Mouse (Mus musculus): ENCODE results near the gene Rtn4. TPM values are rescaled to one million over a fixed set of nuclear protein-coding genes. Genes with fewer than 3 reads are reported as not detected.
A peak's percentile ranks its signal among the peaks of the same experiment; 100 is the strongest.
"Not testable (repeated sequence)": the region's sequence is repeated elsewhere in the genome, so short reads cannot be mapped to it uniquely, and the experiment has no call there.

Gene Rtn4
- polyA plus RNA-seq, 2 experiments from 2014 or later, result 19.4 to 21.9 TPM

DNA sequence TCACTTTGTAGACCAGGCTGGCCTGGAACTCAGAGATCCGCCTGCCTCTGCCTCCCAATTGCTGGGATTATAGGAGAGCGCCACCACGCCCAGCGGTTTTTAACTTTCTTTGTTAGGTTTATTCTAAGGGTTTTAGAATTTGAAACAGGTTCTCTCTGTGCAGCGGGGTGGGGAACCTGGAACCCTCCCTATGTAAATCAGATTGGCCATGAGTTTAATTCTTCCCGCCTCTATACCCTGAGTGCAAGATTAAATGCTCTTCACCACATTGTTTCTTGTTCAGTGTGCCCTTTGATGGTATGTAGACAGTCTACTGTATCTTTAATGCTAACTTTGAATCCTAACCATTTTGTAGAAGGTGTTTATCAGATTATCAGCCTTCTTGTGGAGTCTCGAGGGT is 21.4 kb downstream of the Rtn4 start:
- no peak for ATAC-seq

DNA sequence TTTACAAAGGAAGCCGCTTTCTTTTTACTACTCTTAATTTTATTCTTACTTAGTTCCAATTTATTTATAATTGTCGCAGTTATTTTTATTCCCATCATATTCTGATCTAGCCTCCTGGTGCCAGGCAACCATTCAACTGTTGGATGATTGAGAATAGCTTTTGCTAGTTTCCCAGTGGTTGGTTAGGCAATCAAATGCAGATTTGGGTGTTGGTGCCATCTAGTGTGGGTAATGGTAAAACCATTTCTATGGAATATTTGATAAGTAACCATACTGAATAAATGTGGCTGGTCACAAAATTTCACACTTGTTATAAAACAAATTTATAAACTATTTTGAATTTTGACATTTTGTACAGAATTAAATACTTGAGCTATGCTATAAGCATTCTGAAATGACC is 22.0 kb downstream of the Rtn4 start:
- ATAC-seq, result no peak

- ATAC-seq, result no peak
Measured at GRCm38 (mm10) chr11:29715499-29715898, 22.8 kb downstream of the Rtn4 start.

- no peak for ATAC-seq
Measured at GRCm38 (mm10) chr11:29718541-29718940, 25.8 kb downstream of the Rtn4 start.

DNA sequence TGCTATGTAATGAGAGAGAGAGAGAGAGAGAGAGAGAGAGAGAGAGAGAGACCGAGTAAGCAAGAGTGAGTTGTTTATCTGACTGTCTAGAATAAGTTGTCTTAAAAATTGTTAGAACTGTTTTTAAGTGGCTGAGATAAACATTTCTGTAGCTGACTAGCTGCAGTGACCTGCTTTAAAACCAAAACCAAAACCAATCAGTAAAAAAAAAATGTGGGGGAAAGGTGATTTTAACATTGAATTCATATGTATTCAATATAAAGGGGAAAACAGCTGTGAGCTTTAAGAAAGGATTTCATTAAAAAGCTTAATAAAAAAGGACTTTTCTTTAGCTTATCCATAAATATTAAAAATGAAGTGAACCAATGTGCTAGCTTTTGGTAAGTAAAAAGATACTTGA is 26.9 kb downstream of the Rtn4 start:
- peak; percentile 25 for ATAC-seq

- no peak for ATAC-seq
Measured at GRCm38 (mm10) chr11:29724213-29724612, 31.5 kb downstream of the Rtn4 start.

- no peak for ATAC-seq
Measured at GRCm38 (mm10) chr11:29725167-29725566, 32.4 kb downstream of the Rtn4 start.

DNA sequence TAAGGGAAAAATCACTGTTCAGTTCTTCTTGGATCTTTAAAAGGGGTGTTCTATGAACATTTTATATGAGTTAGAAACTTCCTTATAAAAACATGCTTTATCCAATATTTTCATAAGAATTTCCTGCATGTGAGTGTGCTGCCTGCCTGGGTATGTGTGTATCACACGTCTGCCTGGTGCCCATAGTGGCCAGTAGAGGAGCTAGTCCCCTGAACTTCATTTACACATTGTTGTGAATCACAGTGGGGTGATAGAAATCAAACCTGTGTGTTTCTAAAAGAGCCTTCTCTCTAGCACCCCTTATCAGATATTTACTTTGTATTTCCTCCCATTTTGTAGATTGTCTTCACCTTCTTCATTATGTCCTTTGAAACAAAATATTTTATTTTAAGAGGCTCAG is 32.9 kb downstream of the Rtn4 start:
- no peak for ATAC-seq

- no peak for ATAC-seq
Measured at GRCm38 (mm10) chr11:29727901-29728300, 35.2 kb downstream of the Rtn4 start.

GRCm38 (mm10) chr11:29739752-29740151 is 47.0 kb downstream of the Rtn4 start:
- no peak for ATAC-seq

DNA sequence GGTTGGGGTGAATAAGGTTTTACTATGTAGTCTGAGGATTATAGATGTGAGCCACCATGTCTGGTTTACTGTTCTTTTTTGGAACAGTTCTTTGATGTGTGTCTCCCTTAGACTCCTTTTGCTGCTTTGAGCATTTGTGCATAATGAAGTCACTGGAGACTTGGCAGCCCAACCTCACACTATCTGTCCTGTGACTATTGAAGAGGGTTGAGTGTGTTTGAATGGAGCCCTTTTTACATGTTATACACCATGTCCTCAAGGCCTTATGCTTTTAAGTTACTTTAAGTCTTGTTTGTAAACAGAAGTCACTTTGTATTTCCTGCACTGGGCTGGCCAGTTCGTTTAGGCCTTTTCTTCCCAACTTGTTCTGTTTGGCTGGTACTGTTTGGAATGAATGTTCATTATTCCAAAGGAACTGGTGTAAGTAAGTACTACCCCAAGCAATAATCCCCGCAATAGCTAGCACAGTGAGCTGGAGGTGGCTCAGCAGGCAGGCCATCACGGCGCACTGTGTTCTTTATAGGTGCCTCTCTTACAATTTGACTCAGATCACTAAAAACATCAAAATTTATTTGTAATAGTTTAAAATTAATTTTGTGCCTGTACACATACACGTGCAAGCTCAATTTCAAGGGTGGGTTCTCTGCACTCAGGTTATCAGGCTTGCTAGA is 52.1 kb downstream of the Rtn4 start:
- ATAC-seq, result no peak

- no peak for ATAC-seq
Measured at GRCm38 (mm10) chr11:29745513-29745912, 52.8 kb downstream of the Rtn4 start.

DNA sequence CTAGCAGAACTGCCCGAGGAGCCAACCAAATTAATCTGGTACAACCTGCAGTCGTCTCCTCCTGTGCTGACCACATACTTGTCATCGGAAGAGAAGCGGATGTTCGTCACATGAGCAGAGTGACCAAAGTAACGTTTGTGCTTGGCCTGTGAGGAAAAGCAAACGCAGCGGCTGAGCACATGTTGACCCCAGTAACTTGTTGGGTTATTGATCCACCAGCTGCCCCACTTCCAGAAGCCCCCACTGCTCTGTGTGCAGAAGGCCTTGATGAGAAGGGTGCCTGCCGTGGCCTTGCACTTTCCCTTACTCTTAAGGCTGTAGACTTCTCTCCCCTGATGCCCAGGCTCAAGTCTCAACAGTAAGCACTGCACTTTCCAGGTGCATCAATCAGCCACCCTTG is 53.5 kb downstream of the Rtn4 start:
- no peak for ATAC-seq

GRCm38 (mm10) chr11:29747365-29747764 is 54.6 kb downstream of the Rtn4 start:
- ATAC-seq, result no peak

GRCm38 (mm10) chr11:29747881-29748280 is 55.1 kb downstream of the Rtn4 start:
- ATAC-seq, result no peak

- ATAC-seq, result no peak
Measured at GRCm38 (mm10) chr11:29748750-29749467, 56.2 kb downstream of the Rtn4 start.

- no peak for ATAC-seq
Measured at GRCm38 (mm10) chr11:29749468-29749829, 56.7 kb downstream of the Rtn4 start.

DNA sequence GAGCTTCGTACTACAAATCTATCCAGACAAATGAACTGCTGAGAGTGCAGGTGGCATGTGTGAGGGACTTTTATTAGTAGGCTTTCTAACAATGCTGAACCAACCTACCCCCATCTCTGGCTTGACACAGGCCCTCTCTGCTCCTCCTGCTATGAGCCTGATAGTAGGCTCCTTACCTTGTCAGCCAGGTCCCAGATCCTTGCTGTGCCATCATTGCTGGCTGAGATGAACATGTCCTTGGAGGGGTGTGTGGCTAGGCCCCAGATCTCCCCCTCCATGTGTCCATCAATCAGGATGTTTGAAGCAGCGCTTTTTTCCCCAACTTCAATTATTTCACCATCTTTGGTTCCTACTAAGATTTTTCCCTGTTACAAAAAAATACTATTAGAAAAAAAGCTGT is 58.3 kb downstream of the Rtn4 start:
- ATAC-seq, result no peak

DNA sequence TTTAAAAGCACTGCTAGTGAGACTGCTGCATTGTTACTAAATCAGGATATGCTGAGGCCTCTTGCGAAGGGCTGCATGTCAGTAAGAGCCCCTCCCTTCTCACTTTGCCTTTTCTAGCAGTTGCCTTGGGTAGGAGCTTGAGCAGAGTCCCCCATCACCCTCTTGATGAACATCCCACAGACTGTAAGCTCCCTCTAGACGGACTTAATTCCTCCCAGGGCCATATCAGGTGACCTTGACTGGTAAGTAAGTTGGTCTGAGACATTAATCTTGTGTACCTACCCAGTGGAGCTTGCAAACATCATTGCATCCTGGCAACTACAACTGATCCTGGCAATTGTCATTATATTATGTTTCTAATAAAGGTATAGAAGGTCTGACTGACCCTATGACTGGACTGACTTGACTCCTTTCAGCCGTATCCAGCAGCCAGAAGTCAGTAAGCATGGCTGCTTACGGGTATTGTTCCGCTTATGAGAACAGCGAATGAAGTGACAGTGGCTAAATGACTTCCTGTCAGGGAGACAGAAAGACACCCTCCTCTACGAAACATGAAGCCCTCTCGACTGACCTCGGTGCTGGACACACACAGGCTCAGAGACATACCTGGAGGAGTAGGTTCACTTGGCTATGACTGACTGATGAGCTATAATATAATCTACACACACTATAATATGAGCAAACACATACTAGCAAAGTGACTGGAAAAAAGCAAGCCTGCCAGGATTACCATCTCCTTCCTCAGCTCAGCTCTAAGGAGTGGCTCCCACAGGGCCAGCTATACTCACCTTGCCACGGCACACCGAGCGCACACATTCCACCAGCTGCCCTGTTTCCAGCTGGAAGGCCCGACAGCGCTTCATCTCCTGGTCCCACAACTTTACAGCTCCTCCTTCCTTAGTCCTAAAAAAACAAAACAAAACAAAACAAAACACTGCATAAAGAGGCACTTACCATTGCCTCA is 59.2 kb downstream of the Rtn4 start:
- no peak for ATAC-seq

DNA sequence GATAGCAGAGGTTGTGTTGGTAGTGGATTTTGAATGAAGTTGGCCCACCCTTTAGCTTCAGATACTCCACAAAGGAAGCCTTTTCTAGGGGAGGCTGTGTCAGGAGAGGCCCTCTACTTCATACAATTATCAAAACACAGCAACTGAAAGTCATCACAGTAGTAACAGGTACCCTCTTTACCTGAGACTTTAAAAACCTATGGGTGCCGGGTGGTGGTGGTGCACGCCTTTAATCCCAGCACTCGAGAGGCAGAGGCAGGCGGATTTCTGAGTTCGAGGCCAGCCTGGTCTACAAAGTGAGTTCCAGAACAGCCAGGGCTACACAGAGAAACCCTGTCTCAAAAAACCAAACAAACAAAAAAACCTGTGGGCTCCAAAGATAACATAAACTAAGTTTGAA is 63.3 kb downstream of the Rtn4 start:
- not testable (repeated sequence) for ATAC-seq

DNA sequence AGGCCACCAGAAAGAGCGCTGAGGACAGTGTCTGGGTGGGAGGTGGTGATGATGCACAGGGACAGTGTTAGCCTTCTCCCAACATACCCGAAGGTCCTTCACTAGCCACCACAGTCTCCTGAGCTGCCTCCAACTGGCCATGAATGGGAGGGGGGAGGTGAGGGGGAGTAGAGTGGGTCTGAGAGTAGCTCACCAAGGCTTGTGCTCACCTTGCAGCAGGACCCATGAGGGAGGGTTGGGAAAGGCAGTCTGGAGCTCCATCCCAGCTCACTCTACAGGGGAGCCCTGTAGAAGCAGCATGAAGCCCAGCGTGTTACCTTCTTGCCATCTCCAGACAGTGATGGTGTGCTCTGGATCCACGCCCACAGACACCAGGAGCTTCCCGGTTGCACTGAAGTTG is 65.9 kb downstream of the Rtn4 start:
- no peak for ATAC-seq

DNA sequence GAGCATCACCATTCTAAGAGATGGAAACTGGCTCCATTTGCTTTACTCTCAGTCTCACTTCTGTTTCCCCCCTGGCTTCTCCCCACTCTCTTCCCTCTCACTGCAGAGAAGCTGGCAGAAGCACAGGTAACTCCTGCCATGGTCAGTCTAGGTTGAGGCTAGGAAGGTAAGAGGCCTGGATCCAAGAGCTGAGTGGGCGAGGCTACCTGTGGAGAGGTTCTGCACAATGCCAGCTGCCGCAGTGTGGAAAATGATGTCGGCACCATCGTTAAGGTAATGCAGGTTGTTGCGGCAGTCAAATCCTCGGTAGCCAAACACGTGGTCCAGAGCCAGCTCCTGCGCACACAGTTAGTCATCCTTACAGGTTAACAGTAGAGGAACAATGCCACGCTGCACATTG is 68.6 kb downstream of the Rtn4 start:
- no peak for ATAC-seq

DNA sequence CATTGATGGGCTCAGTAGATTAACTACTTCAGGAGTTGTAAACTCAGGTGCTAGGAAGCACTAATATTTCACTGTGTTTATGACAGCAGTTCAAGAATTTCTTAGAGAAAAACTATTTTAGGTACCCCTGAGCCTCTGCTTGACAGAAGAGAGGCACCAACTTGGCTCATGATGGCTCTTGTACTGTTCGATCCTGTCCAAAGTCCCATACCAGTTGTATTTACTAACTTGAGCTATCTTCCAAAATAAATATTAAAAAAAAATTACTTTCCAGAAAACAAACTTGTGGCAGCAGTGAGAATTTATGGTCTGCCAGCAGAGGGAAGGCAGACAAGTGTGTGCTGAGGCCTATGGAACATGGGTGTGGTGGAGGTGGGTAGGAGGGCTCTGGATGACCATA is 70.0 kb downstream of the Rtn4 start:
- no peak for ATAC-seq

Measured in activated CD4-positive, CD25-positive, alpha-beta regulatory T cell, adult 4 months (primary cell).